Mouse (Mus musculus) neural tube, embryonic 14.5 days (tissue): ENCODE data around the gene Slc35e3. TPM values are rescaled to one million over a fixed set of nuclear protein-coding genes. Genes with fewer than 3 reads are reported as not detected.
"Not testable (repeated sequence)": the region's sequence is repeated elsewhere in the genome, so short reads cannot be mapped to it uniquely, and the experiment has no call there.

ENCODE experiments used
- ATAC-seq: fragments of 200-750 bp; cut with Nextera tagmentation; 2 replicates; pipeline ENCODE4 v1.8.0; 2017; ENCODE audit warnings: low read depth, mild to moderate bottlenecking, moderate TSS enrichment, moderate library complexity
- H3K27ac ChIP-seq: fragments of 300-500 bp; sonication (generic); 2 replicates; pipeline ENCODE4 v1.5.1; 2014; ENCODE audit warnings: low read depth, mild to moderate bottlenecking, control low read depth, low read length, moderate library complexity, mixed read lengths
- H3K27me3 ChIP-seq: fragments of 300-500 bp; sonication (generic); 2 replicates; pipeline ENCODE4 v1.6.1; 2014; ENCODE audit warnings: low read length; ENCODE audit not compliant: control insufficient read depth, insufficient read depth
- H3K36me3 ChIP-seq: fragments of 300-500 bp; sonication (generic); 2 replicates; pipeline ENCODE4 v1.6.1; 2014; ENCODE audit warnings: low read length, mixed read lengths; ENCODE audit not compliant: control insufficient read depth, insufficient read depth
- H3K4me1 ChIP-seq: fragments of 300-500 bp; sonication (generic); 2 replicates; pipeline ENCODE4 v1.6.1; 2014; ENCODE audit warnings: low read length; ENCODE audit not compliant: control insufficient read depth, insufficient read depth
- H3K4me2 ChIP-seq: fragments of 300-500 bp; sonication (generic); 2 replicates; pipeline ENCODE4 v1.6.1; 2014; ENCODE audit warnings: mild to moderate bottlenecking, low read depth, low read length, control low read depth
- H3K4me3 ChIP-seq: fragments of 300-500 bp; sonication (generic); 2 replicates; pipeline ENCODE4 v1.5.1; 2014; ENCODE audit warnings: low read depth, low read length, control low read depth, mixed read lengths
- H3K9ac ChIP-seq: fragments of 300-500 bp; sonication (generic); replicated peaks from 2 replicates; pipeline ENCODE4 v1.6.1; 2014; ENCODE audit warnings: low read depth, mild to moderate bottlenecking, control low read depth, low read length, mixed read lengths
- H3K9me3 ChIP-seq: fragments of 300-500 bp; sonication (generic); 2 replicates; pipeline ENCODE4 v1.6.1; 2016; ENCODE audit warnings: low read length; ENCODE audit not compliant: control insufficient read depth
- WGBS: fragments of 180-500 bp; shearing (Covaris S2); extraction: QIAGEN DNeasy Blood & Tissue Kit; methylation state at CpG from one replicate; pipeline ENCODE4 v1.1.7; 2014; 5-methylcytosine and 5-hydroxymethylcytosine counted together
- polyA plus RNA-seq: library from polyadenylated mRNA; unstranded; fragments of >200 nt; fragmentation: Nextera tagmentation; extraction: Ambion mirVana; gene quantifications from 2 replicates; pipeline ENCODE4 v1.2.1, GENCODE M21; 2014

The Slc35e3 gene
- polyA plus RNA-seq, 1 experiment from 2014 or later = 20.5 TPM

DNA sequence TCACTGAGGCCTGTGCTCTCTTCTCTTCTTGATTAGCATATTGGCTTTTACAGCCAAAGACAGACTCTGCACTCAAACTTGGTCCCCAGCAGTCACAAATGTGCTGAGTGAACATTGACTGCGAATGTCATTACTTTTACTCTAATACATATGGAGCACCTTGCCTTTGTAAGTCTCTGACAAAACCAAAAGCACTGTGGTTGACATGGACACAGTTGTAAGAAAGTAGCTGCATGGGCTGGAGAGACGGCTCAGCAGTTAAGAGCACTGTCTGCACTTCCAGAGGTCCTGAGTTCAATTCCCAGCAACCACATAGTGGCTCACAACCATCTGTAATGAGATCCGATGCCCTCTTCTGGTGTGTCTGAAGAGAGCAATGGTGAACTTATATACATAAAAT lies 12.2 kb upstream of the Slc35e3 start:
- not testable (repeated sequence) for H3K4me3 ChIP-seq, H3K9me3 ChIP-seq, ATAC-seq, H3K9ac ChIP-seq, H3K27ac ChIP-seq, H3K27me3 ChIP-seq, H3K4me1 ChIP-seq, H3K4me2 ChIP-seq
- WGBS = 99% methylated on average over 3 of the region's 3 CpGs
- H3K36me3 ChIP-seq = peaks cover 64% of the 10 kb centered on the region

DNA sequence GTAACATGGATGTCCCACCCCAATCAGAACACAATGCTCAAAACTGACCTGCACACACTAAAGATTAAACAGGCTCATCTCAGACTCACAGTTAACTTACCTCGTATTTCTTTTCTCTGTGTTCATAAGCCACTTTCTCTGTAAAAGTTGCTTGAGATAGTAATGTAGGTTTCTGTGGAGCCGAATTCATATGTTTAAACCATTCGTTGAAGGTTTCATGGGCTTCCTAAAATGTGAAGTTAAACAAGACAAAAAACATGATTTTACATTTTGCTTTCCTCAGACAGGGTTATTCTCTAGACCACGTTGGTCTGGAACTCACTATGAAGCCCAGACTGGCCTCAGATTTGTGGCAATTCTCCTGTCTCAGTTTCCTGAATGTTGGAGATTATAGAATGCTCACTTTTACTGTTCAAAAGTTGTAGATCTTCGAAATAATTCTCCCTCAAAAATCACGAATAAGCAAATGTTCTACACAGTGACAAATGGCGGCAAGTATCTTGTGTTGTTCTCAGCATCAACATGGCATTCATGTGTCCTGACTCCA lies 11.7 kb upstream of the Slc35e3 start:
- Histone ChIP-seq H3K27ac (no peak overlapping the region), H3K27me3 (no peaks in the 10 kb centered on the region), H3K4me2 (no peak overlapping the region), H3K9me3 (no peaks in the 10 kb centered on the region), H3K9ac (no peak overlapping the region), H3K4me3 (no peak overlapping the region), H3K4me1 (no peaks in the 10 kb centered on the region), H3K36me3 (peaks cover 61% of the 10 kb centered on the region)
- WGBS = 97% methylated on average over 7 of the region's 7 CpGs
- no peak for ATAC-seq

DNA sequence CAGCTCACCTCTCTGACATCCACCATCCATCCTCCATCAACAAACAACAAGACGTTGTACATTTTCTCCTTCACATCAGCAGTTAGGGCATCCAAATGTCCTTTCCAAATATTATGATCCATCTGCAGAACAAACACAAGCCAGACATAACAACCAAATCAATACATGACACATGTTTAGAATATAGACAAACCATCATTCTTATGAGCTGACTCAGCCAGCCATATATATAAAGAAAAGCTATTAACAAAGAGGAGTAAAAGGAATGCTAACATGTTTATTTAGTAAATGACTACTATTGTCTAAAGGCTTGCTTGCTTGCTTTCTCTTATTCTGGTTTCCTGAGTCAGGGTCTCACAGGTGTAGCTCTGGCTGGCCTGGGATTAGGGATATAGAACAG lies 11.1 kb upstream of the Slc35e3 start:
- no peaks in the 10 kb centered on the region for H3K4me1 ChIP-seq
- peaks cover 60% of the 10 kb centered on the region for H3K36me3 ChIP-seq
- H3K4me3 ChIP-seq = no peak overlapping the region
- 94% methylated on average over 1 of the region's 1 CpGs for WGBS
- H3K9me3 ChIP-seq = no peaks in the 10 kb centered on the region
- no peak overlapping the region for H3K4me2 ChIP-seq
- H3K27ac ChIP-seq = no peak overlapping the region
- no peaks in the 10 kb centered on the region for H3K27me3 ChIP-seq
- ATAC-seq = no peak
- no peak overlapping the region for H3K9ac ChIP-seq

DNA sequence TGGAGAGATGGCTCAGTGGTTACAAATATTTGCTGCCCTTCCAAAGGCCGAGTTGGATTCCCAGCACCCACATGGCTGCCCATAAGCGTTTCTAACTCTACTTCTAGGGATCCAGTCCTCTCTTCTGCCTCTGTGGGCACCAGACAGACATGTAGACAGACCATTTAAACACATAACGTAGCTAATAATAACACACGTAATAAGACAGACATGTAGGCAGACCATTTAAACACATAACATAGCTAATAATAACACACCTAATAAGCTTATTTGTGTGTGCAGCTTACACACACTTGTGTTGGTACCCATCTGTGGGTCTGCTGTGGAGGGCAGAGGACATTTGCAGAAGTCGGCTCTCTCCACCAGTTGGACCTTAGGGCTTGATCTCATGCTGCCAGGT lies 10.6 kb upstream of the Slc35e3 start:
- H3K4me1 ChIP-seq = no peaks in the 10 kb centered on the region
- no peak for ATAC-seq

DNA sequence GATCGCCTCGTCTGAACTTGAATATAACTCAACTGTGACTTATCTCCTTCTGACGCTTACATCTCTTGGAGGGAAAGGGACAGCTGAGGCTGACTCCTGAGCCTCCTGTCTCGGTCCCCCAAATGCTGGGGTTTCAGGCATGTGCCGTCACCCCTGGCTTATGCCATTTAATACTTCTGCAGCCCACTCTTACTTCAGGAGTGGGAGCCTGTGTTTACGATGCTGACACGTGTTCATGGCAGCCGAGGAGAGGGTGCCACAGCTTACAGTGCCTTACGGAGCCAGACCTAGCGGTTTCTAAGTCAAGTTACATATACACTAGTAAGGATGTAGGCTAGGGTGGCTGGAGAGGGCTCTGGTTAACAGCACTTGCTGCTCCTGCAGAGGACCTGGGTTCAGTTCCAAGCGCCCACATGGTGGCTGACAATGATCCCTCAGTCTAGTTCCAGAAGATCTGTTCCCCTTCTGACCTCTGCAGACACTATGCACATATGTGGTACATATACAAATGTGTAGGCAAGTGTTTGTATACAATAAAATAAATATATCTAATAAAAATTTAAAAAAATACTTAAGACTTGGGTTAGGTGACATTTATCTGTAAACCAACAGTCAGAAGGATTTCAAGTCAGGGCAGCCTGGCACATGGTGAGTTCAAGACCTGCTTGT lies 9.8 kb upstream of the Slc35e3 start:
- Histone ChIP-seq H3K9ac (no peak overlapping the region), H3K4me3 (no peak overlapping the region), H3K4me2 (no peak overlapping the region), H3K27me3 (no peaks in the 10 kb centered on the region), H3K27ac (no peak overlapping the region), H3K9me3 (no peaks in the 10 kb centered on the region), H3K4me1 (no peaks in the 10 kb centered on the region), H3K36me3 (peaks cover 47% of the 10 kb centered on the region)
- WGBS = 94% methylated on average over 11 of the region's 11 CpGs
- no peak for ATAC-seq

More for the DNA sequence above, 10.6 kb upstream of the Slc35e3 start:
- H3K4me2 ChIP-seq = no peak overlapping the region
- 96% methylated on average over 5 of the region's 5 CpGs for WGBS
- no peak overlapping the region for H3K27ac ChIP-seq
- H3K4me3 ChIP-seq = no peak overlapping the region
- H3K36me3 ChIP-seq = peaks cover 56% of the 10 kb centered on the region
- H3K9ac ChIP-seq = no peak overlapping the region
- no peaks in the 10 kb centered on the region for H3K27me3 ChIP-seq
- no peaks in the 10 kb centered on the region for H3K9me3 ChIP-seq

DNA sequence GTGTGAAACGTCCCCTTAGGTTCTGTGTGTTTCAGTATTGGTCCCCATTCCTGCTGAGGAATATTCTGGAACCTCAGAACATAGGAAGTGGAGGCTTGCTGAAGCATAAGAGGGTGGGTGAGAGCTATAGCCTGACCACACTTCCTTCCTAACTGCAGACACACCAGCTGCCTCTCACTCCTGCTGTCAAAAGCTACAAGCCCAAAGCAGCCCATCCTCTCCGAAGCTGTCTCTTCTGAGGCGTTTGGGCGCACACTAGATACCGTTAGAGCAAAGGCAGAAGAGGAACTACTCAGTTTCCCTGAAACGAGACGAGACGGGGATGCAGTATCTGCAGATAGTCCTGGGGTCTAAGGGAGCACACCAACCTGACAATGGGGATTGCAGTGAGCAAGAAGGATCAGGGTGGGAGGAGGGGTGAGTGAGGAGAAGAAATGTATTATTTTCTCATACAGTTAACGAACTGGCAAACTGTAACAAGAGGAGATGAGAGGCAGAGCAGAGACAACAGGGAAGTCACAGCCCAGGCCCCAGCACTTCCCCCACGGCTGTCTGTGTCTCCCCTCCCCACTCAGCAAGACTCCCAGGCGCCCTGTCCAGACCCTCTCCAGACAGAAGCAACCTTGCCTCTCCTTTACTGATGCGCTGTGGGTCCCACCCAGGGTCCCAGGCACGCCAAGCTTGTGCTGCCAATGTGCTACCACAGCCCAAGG lies 9.1 kb upstream of the Slc35e3 start:
- Histone ChIP-seq H3K9ac (no peak overlapping the region), H3K9me3 (no peaks in the 10 kb centered on the region), H3K27ac (no peak overlapping the region), H3K36me3 (peaks cover 43% of the 10 kb centered on the region), H3K27me3 (no peaks in the 10 kb centered on the region), H3K4me1 (no peaks in the 10 kb centered on the region), H3K4me3 (no peak overlapping the region), H3K4me2 (no peak overlapping the region)
- no peak for ATAC-seq
- 90% methylated on average over 13 of the region's 13 CpGs for WGBS

DNA sequence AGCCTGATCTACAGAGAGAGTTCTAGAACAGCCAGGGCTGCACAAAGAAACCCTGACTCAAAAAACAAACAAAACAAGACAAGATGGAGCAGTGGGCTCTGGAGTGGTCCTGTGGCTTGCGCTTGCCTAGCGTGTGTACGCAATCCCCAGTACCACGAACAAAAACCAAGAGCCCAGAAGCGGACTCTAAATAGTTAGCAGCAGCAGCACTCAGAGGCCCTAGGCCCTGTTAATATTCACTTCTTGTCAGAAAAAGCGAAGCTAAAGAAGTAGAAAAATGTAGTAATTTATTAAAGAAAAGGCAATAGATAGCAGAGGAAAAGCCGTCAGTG lies 8.4 kb upstream of the Slc35e3 start:
- Histone ChIP-seq H3K27ac (no peak overlapping the region), H3K4me1 (no peaks in the 10 kb centered on the region), H3K4me3 (no peak overlapping the region), H3K27me3 (no peaks in the 10 kb centered on the region), H3K36me3 (peaks cover 44% of the 10 kb centered on the region), H3K9me3 (no peaks in the 10 kb centered on the region), H3K9ac (no peak overlapping the region), H3K4me2 (no peak overlapping the region)
- no peak for ATAC-seq
- 94% methylated on average over 7 of the region's 7 CpGs for WGBS

DNA sequence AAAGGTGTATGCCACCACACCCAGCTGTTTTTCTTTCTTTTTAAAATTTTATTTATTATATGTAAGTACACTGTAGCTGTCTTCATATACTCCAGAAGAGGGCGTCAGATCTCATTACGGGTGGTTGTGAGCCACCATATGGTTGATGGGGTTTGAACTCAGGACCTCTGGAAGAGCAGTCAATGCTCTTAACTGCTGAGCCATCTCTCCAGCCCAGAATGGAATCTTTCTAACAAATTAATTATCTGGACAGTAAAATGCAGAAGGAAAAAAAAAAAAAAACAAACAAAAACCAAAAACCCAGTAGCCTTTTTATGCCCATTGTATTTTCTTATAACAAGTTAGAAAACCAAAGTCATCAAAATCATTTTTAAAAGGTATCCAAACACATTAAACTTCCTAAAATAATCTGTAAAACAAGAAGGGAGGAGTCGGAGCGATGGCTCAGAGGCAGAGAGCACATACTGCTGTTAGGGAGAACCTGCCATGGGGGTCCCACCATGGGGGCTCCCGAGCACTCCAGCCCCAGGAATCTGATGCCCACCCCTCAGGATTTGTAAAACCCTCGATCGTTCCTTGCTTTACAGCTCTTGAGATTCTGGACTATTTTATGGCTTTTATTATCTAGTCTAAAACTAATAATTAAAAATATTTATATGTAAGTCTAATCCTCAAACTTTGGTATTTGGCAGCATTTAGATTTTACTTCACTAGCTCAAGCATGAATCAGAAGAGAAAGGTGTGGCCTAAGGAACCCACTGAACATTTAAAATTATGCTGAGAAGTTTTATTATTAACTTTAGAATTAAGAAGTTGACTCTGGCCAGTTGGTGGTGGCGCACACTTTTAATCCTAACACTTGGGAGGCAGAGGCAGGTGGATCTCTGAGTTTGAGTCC lies 7.8 kb upstream of the Slc35e3 start:
- WGBS = 96% methylated on average over 8 of the region's 8 CpGs

More for the DNA sequence above, 7.8 kb upstream of the Slc35e3 start:
- Histone ChIP-seq H3K9me3 (no peaks in the 10 kb centered on the region), H3K27ac (no peak overlapping the region), H3K36me3 (peaks cover 39% of the 10 kb centered on the region), H3K27me3 (no peaks in the 10 kb centered on the region), H3K4me2 (no peak overlapping the region), H3K4me1 (no peaks in the 10 kb centered on the region), H3K9ac (no peak overlapping the region), H3K4me3 (no peak overlapping the region)
- no peak for ATAC-seq
